Mouse (Mus musculus): ENCODE measurements around the gene Ncbp1. TPM values are rescaled to one million over a fixed set of nuclear protein-coding genes. Genes with fewer than 3 reads are reported as not detected.

The Ncbp1 gene
- polyA plus RNA-seq, 2 experiments from 2014 or later, result 37.0 to 44.2 TPM

DNA sequence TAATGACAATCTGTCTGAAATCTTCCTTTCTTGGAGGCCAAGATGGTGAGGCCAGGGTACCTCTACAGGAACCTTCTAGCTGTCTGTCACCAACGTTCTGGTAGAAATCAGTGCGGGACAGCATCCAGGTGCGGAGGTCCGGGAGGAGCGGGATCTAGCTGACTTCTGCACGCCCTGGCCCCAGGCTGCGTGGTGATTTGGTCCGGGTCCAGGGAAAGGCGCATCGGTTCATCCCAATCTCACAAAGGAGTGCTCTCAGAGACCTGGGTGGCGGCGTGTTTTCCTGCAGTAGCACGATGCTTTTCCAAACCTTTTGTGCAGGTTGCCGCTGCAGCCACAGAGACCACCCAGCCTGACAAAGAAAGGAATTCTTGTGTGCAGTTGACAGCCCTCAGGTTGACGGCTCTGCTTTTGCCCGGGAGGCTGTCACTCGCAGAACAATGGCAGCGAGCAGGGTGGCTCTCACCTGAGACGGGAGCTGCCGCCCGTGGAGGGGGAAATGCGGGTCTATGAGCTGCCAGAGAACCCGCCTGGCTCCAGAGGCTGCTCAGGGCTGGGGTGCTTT lies 64.2 kb downstream of the Ncbp1 start:
- no peak for ATAC-seq

DNA sequence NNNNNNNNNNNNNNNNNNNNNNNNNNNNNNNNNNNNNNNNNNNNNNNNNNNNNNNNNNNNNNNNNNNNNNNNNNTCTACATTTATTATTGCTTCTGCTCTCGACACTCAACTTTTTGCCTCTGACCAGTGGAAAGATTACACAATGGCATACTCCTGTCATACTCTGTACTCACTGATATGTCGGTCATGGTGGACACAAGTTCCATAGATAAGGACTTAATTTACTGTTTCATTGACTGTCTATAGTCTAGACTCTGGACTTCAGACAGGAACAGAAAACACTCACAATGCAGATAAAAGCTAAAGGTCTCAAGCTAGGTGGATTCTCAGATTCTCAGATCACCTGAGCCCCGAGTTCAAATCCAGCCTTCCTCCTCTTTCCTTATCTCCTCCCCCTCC lies 82.7 kb downstream of the Ncbp1 start:
- no peak for ATAC-seq

Other genes starting within 250 kb of the Ncbp1 start
- under 1 TPM; 0.13 to 0.16 TPM for gene Ccdc180, start 248.3 kb upstream of the Ncbp1 start, polyA plus RNA-seq (2017; shearing (Covaris generic))
- 1 to 10 TPM; 7.2 to 8.9 TPM for gene Tdrd7, start 173.3 kb upstream of the Ncbp1 start, polyA plus RNA-seq (2017; shearing (Covaris generic))
- gene Tmod1, start 99.7 kb upstream of the Ncbp1 start, polyA plus RNA-seq (2017; shearing (Covaris generic)), result 1 to 10 TPM; 2.0 to 4.2 TPM
- 10 to 100 TPM; 31.1 to 32.8 TPM for gene Tstd2, start 81 bp downstream of the Ncbp1 start, polyA plus RNA-seq (2017; shearing (Covaris generic))
- gene Xpa, start 57.7 kb downstream of the Ncbp1 start, polyA plus RNA-seq (2017; shearing (Covaris generic)), result 10 to 100 TPM; 13.3 to 16.8 TPM
- not detected for gene Foxe1, start 205.0 kb downstream of the Ncbp1 start, polyA plus RNA-seq (2017; shearing (Covaris generic))

Measured in CD4-positive, CD25-positive, alpha-beta regulatory T cell, adult 4 months (primary cell).